Mouse (Mus musculus) G1E (cell line): ENCODE measurements around the gene Rab31.

Source experiments
- CTCF ChIP-seq: IDR thresholded peaks from 2 replicates; pipeline ENCODE4 v1.5.1; 2012; ENCODE audit warnings: low read depth, low read length, inconsistent platforms, mixed read lengths
- TAL1 ChIP-seq: conservative IDR thresholded peaks from 2 replicates; pipeline ENCODE4 v1.6.1; 2012; ENCODE audit warnings: low read depth, low read length, inconsistent platforms, mixed read lengths

- TF ChIP-seq CTCF (no peak), TAL1 (no peak)
These were observed 47.2 kb downstream of the Rab31 start for GRCm38 (mm10) chr17:65725381-65725780.
